Mouse (Mus musculus): ENCODE results near the gene Prlh.

Gene Prlh

DNA sequence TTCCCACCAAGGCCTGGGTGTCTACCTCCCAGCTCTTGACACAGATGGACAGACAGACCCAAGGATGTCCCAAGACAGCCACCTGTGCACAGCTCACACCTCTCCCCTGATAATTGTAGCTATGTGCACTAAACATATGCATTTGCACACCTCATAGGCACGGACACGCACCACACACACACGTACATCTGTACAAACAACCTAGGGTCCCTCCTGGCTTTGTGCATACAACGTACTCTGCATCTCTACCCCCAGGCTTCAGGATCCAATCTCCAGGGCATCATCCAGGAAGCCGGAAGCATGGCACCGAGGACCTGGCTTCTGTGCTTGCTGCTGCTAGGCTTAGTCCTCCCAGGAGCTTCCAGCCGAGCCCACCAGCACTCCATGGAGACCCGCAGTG lies at the start of gene Prlh:
Prlh (plus strand) TSS at position 301 of the 400 bp plus-strand sequence.
- no peak for TF ChIP-seq GATA4 (IDR thresholded peaks at IDR 0.05; ENCODE audit: insufficient replicate concordance, low read length)

DNA sequence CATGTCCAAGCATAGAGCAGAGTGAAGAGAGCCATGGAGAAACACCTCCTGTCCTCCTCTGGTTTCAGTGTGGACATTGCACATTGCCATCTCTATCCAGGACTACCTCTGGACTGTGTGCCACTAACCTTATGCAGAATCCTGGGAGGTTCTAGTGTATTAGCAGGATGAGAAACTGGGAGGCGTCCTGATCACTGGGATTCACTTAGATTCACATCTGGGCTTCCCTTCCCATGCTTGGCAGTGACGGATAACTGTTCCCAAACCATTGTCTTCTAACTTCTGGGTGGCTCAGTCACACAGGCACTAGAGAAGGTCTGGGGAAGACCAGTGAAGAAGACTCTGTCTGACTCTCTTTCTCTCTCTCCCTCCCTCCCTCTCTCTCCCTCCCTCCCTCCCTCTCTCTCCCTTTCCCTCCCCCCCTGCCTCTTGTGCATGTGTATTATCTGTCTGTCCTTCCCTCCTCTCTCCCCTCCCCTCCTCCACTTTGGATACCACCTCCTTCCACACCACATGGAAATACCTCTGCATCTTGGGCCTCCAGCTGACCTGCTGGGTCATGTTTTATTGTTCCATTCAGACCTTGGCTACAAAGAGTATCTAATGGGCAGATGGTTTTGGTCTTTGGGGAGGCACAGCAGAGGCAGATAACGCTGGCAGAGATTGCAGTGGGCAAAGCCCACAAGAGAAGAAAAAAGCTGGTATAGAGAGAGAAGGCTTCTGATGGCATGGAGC lies 49.5 kb upstream of the Prlh start:
- no peak for TF ChIP-seq GATA4 (IDR thresholded peaks at IDR 0.05; ENCODE audit: insufficient replicate concordance, low read length)

DNA sequence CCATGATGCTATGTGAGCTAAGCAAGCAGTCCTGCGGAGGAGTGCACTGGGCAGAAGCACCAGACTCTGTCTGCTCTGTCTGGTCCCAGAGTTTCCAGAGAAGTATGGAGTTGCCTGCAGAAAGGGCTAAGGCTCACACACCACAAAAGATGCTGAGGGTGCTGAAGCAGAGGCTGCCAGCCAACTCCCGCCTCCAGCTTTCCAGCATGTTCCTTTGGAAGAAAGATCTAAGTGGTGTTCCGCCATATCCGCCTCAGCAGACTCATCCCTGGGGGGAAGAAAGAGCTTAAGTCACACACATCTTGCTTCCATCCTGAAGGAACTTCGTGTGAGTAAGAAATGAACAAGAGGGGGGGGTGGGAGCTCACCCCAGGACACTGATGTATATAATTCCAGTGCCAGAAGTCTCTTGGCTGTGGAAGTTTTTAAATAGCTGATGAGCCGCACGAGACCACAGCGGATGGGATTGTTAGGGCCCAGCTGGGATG lies 48.9 kb upstream of the Prlh start:
- no peak for TF ChIP-seq GATA4 (IDR thresholded peaks at IDR 0.05; ENCODE audit: insufficient replicate concordance, low read length)

DNA sequence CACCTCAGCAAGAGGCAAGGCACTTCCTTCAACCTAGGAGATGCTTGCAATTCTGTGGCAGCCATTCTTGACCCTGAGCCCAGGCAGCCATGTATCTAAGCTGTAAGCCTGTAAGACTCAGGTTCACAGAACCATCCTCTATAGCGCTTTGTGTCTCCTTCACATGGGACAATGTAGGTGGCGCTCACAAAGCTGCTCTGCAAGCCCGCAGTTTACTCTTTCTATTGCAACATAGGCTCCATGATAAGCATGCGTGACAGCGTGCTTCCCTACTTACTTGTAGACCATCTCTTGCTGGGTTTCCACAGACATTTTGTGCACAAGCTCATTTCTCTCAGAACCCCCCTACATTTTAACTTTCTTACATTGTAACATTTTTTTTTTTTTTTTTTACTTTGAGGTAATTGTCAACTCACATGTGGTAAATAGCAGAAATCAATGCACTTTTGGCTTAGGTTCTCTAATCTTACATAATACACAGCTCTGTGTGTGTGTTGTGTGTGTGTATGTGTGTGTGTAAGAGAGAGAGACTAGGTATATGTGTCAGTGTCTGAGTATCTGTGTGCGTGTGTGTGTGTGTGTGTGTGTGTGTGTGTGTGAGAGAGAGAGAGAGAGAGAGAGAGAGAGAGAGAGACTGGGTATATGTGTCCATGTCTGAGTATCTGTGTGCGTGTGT lies 48.0 kb upstream of the Prlh start:
- TF ChIP-seq GATA4 (IDR thresholded peaks at IDR 0.05; ENCODE audit: insufficient replicate concordance, low read length), result no peak

DNA sequence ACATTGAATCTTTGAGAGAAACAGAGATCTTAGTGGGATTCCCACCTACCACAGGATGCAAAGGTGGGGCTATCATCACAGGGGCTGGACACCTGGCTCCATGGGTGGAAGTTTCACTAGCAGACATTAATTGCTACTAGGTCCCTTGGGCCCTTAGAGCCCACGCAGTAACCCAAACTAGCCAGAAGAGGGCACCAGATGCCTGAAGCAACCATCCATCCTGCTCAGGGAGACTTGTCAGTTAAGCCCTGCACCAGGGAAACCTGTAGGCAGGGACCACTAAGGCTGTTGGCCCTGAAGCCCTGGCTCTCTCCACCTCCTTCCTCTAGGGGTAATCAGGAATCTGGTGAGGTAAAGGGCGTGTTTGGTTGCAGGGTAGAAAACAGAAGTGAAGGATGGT lies 46.6 kb upstream of the Prlh start:
- TF ChIP-seq GATA4 (IDR thresholded peaks at IDR 0.05; ENCODE audit: insufficient replicate concordance, low read length), result no peak

DNA sequence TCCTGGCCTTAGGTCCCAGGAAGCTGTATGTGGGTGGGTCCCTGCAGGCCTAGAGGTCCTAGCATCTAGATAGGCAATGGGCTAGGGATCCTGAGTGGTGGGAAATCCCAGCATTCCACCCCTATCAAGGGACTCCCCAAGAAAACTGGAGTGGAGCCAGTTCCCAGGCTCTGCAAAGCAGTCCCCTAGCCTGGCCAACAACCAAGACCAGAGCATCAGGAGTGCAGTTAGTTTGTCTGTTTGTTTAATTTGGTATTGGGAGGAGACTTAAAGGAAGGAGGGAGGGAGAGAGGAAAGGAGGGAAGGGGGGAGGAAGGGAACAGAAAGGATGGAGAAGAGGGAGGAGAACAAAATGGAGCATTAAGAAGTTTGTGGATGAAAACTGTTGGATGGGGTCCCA lies 43.7 kb upstream of the Prlh start:
- no peak for TF ChIP-seq GATA4 (IDR thresholded peaks at IDR 0.05; ENCODE audit: insufficient replicate concordance, low read length)

DNA sequence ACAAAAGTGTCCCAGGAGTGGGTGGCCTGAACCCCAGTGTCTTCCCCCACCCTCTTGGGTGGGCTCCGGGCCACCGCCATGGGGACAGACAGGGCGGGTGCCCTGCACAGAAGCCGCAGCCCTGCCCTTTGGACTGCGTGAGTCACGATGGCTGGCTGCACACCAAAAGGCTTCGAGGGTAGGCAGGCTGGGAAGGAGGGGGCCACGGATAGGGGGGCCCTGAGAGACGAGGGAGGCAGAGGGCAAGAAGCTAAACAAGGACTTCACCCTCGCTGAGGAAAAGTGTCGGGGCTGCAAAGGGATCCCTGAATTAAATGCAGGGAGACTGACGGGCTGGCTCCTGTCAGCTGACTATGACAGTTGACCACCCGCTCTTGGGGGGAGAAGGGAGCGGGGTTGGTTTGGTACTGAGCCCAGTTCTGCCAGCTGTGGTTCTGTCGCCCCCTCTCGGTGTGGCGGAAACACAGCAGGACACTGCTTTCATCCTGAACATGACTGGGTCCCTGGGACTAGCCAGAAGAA lies 43.2 kb upstream of the Prlh start:
- TF ChIP-seq GATA4 (IDR thresholded peaks at IDR 0.05; ENCODE audit: insufficient replicate concordance, low read length), result no peak

DNA sequence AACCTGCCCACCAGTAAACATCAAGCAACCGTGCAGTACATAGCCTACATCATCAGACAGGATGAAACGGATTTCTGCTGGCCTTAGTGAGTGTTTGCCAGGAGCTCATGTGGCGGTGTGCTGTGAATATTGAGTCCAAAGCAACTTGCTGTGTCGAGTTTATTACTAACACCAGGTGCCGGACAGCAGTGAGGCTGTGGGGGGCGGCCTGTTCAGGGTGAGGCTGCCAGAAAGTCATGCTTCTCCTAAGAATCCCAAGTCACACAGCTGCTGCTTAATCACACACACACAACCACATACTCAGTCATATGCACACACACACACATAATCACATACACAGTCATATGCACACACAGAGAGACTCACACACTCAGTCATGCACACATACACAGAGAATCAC lies 39.7 kb upstream of the Prlh start:
- no peak for TF ChIP-seq GATA4 (IDR thresholded peaks at IDR 0.05; ENCODE audit: insufficient replicate concordance, low read length)

DNA sequence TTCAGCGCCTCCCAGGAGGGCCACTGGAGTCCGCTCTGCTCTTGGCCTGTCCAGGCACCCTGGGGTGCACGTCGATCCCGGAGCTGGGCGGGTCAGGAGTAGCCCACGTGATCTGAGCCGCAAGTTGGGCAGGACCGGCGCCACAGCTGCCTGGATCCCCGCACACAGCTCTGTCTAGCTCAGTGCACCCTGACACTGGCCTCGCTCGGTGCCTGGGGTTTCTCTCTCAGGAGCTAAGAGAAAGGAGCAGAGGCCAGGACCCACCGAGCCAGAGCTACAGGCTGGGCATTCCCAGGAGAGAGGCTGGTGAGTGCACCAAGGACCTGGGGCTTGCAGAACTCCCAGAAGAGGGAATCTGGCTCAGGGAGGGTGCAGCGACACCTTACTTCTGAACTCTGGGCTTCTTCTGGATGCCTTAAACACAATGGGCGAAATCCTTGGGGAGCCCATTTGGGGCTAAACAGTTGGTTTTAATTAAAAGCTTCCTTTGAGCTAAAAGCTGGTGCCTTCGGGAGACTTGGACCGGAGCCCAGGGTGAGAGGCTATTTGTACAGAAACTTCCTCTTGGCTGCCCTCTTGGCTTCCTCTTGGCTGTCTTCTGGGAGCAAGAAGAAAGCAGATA lies 37.8 kb upstream of the Prlh start, which contains the start of gene Mlph:
Mlph (plus strand) TSS at position 138 of the 622 bp plus-strand sequence.
- TF ChIP-seq GATA4 (IDR thresholded peaks at IDR 0.05; ENCODE audit: insufficient replicate concordance, low read length), result no peak

DNA sequence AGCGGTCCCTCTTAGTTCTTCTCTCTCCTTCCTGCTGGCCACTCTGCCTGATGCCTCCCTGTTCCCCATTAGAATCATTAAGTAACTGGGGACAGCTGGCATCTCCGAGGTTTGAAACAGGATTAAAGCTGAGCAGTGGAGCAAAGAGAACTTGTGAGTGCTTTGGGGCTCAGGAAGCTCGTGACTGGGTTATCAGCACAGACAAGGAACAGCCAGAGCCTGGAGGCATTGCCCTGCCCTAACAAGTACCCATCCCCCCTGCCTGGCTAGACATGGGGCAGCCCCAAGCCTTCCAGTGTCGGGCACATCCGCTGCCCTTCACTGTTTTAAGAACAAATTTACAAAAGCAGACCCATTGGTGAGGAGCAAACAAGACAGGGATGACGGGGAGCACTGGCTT lies 35.4 kb upstream of the Prlh start:
- TF ChIP-seq GATA4 (IDR thresholded peaks at IDR 0.05; ENCODE audit: insufficient replicate concordance, low read length), result no peak

DNA sequence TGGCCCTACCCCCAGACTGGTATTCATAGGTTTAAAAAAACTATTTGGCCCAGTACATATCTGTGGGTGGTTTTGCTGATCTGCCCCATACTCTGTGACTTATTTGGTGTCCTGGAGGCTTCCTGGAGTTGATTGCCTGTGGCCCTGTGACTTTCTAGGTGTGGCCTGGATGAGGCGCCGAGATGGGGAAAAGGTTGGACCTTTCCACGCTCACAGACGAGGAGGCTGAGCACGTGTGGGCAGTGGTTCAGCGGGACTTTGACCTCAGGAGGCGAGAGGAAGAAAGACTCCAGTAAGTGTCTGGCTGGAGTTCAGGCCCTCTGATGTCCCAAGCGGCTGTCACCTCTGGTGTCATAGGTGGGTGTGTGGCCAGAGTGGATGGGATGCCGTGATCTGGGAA lies 31.2 kb upstream of the Prlh start:
- no peak for TF ChIP-seq GATA4 (IDR thresholded peaks at IDR 0.05; ENCODE audit: insufficient replicate concordance, low read length)

DNA sequence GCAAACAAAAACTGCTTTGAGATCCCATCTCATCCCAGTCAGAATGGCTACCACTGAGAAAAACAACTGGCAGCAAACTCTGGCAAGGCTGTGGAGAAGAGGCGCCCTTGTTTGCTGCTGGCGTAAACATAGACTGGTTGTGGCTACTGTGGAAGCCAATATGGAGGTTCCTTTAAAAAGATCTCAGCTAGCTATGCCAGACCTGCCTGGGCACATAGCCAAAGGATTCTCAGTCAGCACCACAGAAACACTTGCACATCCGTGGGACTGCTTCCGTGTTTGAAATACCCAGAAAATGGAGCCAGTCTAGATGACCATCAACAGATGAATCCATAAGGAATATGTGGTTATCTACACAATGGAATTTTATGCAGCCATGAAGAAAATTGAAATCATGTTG lies 26.9 kb upstream of the Prlh start:
- TF ChIP-seq GATA4 (IDR thresholded peaks at IDR 0.05; ENCODE audit: insufficient replicate concordance, low read length), result no peak

DNA sequence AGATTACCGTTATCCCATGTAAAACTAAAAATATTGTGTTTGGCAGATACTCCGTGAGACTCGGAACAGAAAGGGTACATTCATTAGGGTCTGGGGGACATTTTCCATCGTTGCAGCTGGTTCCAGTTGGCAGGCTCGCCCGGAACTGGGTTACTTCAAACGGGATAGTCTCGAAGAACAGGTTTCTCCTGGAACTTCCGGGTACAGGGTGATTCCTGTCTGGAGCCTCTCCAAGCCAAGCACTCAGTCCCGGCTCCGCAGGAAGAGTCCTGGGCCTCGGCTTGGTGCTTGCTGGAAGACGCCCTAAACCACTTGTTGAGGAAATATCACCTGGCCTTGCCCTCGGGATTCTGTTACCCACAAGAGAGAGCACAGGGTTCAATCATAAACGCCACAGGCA lies 25.6 kb upstream of the Prlh start:
- TF ChIP-seq GATA4 (IDR thresholded peaks at IDR 0.05; ENCODE audit: insufficient replicate concordance, low read length), result no peak

DNA sequence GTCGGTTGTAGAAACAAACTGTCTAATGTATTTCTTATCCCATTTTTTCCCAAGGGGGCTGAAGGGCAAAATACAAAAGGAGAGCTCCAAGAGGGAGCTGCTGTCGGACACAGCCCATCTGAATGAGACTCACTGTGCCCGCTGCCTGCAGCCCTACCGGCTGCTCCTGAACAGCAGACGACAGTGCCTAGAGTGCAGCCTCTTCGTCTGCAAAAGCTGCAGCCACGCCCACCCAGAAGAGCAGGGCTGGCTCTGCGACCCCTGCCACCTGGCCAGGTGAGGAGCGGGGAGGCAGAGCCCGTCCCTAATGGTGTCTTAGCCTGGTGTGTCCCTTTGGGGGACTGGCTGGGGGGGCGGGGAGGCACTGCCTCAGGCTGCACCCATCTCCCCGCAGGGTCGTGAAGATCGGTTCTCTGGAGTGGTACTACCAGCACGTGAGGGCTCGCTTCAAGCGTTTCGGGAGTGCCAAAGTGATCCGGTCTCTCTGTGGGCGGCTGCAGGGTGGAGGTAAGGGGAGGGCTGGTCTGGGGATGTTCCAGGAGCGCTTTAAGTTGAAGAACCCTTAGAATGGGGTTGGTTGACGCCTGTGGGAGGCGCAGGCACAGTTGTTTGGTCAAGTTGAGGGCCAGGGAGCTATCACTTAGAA lies 24.9 kb upstream of the Prlh start:
- no peak for TF ChIP-seq GATA4 (IDR thresholded peaks at IDR 0.05; ENCODE audit: insufficient replicate concordance, low read length)

DNA sequence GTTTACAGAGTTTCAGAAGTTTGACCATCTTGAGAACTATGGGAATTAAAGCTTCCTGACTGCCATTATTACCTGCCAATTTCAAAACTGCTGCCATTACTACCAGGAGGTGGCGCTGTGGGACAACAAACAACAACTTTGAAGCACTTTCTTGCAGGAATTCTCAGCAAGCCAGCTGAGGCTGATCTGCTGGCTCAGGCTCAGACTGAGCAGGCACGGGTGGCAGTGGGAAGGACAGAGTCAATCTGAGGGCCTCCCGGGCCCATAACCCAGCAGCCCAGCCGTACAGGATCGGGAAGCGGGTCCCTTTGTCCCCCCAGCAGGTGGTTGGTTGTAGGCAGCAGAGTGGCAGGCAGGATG lies 24.4 kb upstream of the Prlh start:
- TF ChIP-seq GATA4 (IDR thresholded peaks at IDR 0.05; ENCODE audit: insufficient replicate concordance, low read length), result no peak

Measured in liver, adult (tissue).